Mouse (Mus musculus) activated CD4-positive, CD25-positive, alpha-beta regulatory T cell (primary cell): ENCODE data around the gene Cyp2d10. TPM values are rescaled to one million over a fixed set of nuclear protein-coding genes. Genes with fewer than 3 reads are reported as not detected.

Source experiments
- polyA plus RNA-seq, 2 experiments: library from polyadenylated mRNA; unstranded; fragments of 100-300 nt; shearing (Covaris generic); gene quantifications; one replicate each; pipeline ENCODE4 v1.2.1; 2017

Gene Cyp2d10
- not detected for polyA plus RNA-seq

GRCm38 (mm10) chr15:82406981-82407380 lies at the start of gene Cyp2d10:
Gene Cyp2d10 (minus strand): TSS chr15:82407195.

DNA sequence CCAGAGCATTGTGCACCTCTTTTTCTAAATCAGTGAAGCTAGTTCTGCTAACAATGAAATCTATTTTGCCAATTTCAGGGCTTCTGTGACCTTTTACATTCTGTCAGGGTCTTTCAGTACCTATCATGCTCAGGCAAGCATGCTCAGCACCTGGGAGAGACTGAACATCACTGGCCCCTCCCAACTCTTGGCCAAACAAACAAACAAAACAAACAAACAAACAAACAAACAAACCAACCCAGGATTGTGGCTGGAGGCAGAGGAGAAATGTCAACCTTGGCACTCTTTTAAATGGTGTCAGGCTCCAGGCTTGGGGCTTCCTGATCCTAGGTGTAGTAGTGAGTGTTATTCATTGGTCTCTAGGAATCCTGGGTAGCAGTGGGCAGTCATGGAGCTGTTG lies 26.1 kb upstream of the Cyp2d10 start, which contains the start of gene Cyp2d9:
TSS of gene Cyp2d9 (plus strand) at position 301 of the 400 bp plus-strand sequence.

GRCm38 (mm10) chr15:82393922-82394321 lies 13.1 kb downstream of the Cyp2d10 start, which contains the start of gene Cyp2d11:
Gene Cyp2d11 (minus strand): TSS chr15:82394022.

GRCm38 (mm10) chr15:82379871-82380713 lies 26.9 kb downstream of the Cyp2d10 start, which contains the start of gene Cyp2d22:
Gene Cyp2d22 (minus strand): TSS chr15:82380260.

GRCm38 (mm10) chr15:82354126-82354945 lies 52.7 kb downstream of the Cyp2d10 start, which contains the start of gene Ndufa6:
Gene Ndufa6 (minus strand): TSS chr15:82354322.

Other genes with a start within 250 kb of the Cyp2d10 start
- under 1 TPM; 0.20 to 0.25 TPM for gene Shisa8, start 194.4 kb downstream of the Cyp2d10 start, polyA plus RNA-seq
- gene Tnfrsf13c, start 182.8 kb downstream of the Cyp2d10 start, polyA plus RNA-seq, result 1 to 10 TPM; 4.7 to 6.4 TPM
- gene Cenpm, start 162.4 kb downstream of the Cyp2d10 start, polyA plus RNA-seq, result 10 to 100 TPM; 10.2 to 11.3 TPM
- gene 1500009C09Rik, start 154.8 kb downstream of the Cyp2d10 start, polyA plus RNA-seq, result not detected
- under 1 TPM in 1 of 2 experiments, not detected in 1; 0.66 TPM for gene Sept3, start 132.3 kb downstream of the Cyp2d10 start, polyA plus RNA-seq
- gene Wbp2nl, start 108.2 kb downstream of the Cyp2d10 start, polyA plus RNA-seq, result not detected
- gene Naga, start 68.3 kb downstream of the Cyp2d10 start, polyA plus RNA-seq, result 10 to 100 TPM; 47.9 to 63.9 TPM
- 10 to 100 TPM in 1 of 2 experiments, 1 to 10 TPM in 1; 3.2 to 11.3 TPM for gene Pheta2, start 68.3 kb downstream of the Cyp2d10 start, polyA plus RNA-seq
- 100 to 1,000 TPM; 231 to 276 TPM for gene Smdt1, start 68.2 kb downstream of the Cyp2d10 start, polyA plus RNA-seq
- gene Ndufa6, start 52.9 kb downstream of the Cyp2d10 start, polyA plus RNA-seq, result 100 to 1,000 TPM; 296 to 458 TPM
- 1 to 10 TPM; 3.4 to 5.0 TPM for gene Cyp2d22, start 26.9 kb downstream of the Cyp2d10 start, polyA plus RNA-seq
- gene Cyp2d11, start 13.2 kb downstream of the Cyp2d10 start, polyA plus RNA-seq, result not detected
- under 1 TPM in 1 of 2 experiments, not detected in 1; 0.31 TPM for gene Cyp2d9, start 26.2 kb upstream of the Cyp2d10 start, polyA plus RNA-seq
- gene Cyp2d12, start 147.9 kb upstream of the Cyp2d10 start, polyA plus RNA-seq, result under 1 TPM in 1 of 2 experiments, not detected in 1; 0.05 TPM
- gene Cyp2d34, start 213.8 kb upstream of the Cyp2d10 start, polyA plus RNA-seq, result not detected